Mouse (Mus musculus): ENCODE measurements around the gene Krtap28-10. TPM values are rescaled to one million over a fixed set of nuclear protein-coding genes. Genes with fewer than 3 reads are reported as not detected.

Krtap28-10 gene
- total RNA-seq, 1 experiment, result not detected

- H3K9ac ChIP-seq (ENCODE audit: insufficient read depth, low read depth, low read length, poor library complexity, severe bottlenecking), result no peak within 1 kb of the TSS
- no peak for DNase-seq (ENCODE audit: low read depth, low spot score)
- TF ChIP-seq MAFK (IDR thresholded peaks at IDR 0.05; ENCODE audit: insufficient read depth, low read depth, low read length), result no peak
- no peak for TF ChIP-seq HCFC1 (IDR thresholded peaks at IDR 0.05; ENCODE audit: borderline replicate concordance, insufficient read depth, low read length)
- TF ChIP-seq CHD2 (IDR thresholded peaks at IDR 0.05; ENCODE audit: low read depth, low read length), result no peak
- TF ChIP-seq ZNF384 (IDR thresholded peaks at IDR 0.05; ENCODE audit: low read depth, low read length), result no peak
- TF ChIP-seq ZC3H11A (IDR thresholded peaks at IDR 0.05; ENCODE audit: borderline replicate concordance, low read depth, low read length), result no peak
- no peaks in the 10 kb centered on the region for H3K36me3 ChIP-seq (ENCODE audit: control insufficient read depth, insufficient read depth, low read length, poor library complexity, severe bottlenecking)
- H3K4me3 ChIP-seq (ENCODE audit: insufficient read depth in 1 of 2, low read depth in 1 of 2, low read length in 2 of 2, poor library complexity in 1 of 2, severe bottlenecking in 1 of 2), result no peak within 1 kb of the TSS
- no peaks in the 10 kb centered on the region for H3K9me3 ChIP-seq (ENCODE audit: control insufficient read depth, insufficient read depth, low read depth, low read length)
- H3K27ac ChIP-seq (ENCODE audit: insufficient read depth, low read depth, low read length, poor library complexity, severe bottlenecking), result no peak within 1 kb of the TSS
- in situ Hi-C loops (cut with MboI; ENCODE audit: low sequenced_read_pairs in 2 of 2, unreplicated experiment in 2 of 2), result no loop called here
- H3K4me1 ChIP-seq (ENCODE audit: control insufficient read depth in 2 of 2, insufficient read depth in 2 of 2, low read length in 2 of 2, poor library complexity in 1 of 2), result peaks cover 0 to 2% of the 10 kb centered on the region in 2 experiments; a peak in 1 of 4 replicates
Measured at GRCm38 (mm10) chr1:83044882-83045427, 2.7 kb upstream of the Krtap28-10 start, which contains the start of gene Gm47969. Gm47969 (plus strand) TSS chr1:83044932.

GRCm38 (mm10) chr1:83039080-83039479 is 3.2 kb downstream of the Krtap28-10 start:
- Histone ChIP-seq H3K36me3 (ENCODE audit: control insufficient read depth, insufficient read depth, low read length, poor library complexity, severe bottlenecking) (no peaks in the 10 kb centered on the region), H3K4me3 (ENCODE audit: insufficient read depth in 1 of 2, low read depth in 1 of 2, low read length in 2 of 2, poor library complexity in 1 of 2, severe bottlenecking in 1 of 2) (no peak overlapping the region), H3K9me3 (ENCODE audit: control insufficient read depth, insufficient read depth, low read depth, low read length) (no peaks in the 10 kb centered on the region), H3K27ac (ENCODE audit: insufficient read depth, low read depth, low read length, poor library complexity, severe bottlenecking) (no peak overlapping the region), H3K4me1 (ENCODE audit: control insufficient read depth in 2 of 2, insufficient read depth in 2 of 2, low read length in 2 of 2, poor library complexity in 1 of 2) (peaks cover 2 to 3% of the 10 kb centered on the region in 2 experiments; a peak in 3 of 4 replicates), H3K9ac (ENCODE audit: insufficient read depth, low read depth, low read length, poor library complexity, severe bottlenecking) (no peak overlapping the region)
- no peak for DNase-seq (ENCODE audit: low read depth, low spot score)
- TF ChIP-seq ZNF384 (IDR thresholded peaks at IDR 0.05; ENCODE audit: low read depth, low read length) (no peak), MAFK (IDR thresholded peaks at IDR 0.05; ENCODE audit: insufficient read depth, low read depth, low read length) (no peak), HCFC1 (IDR thresholded peaks at IDR 0.05; ENCODE audit: borderline replicate concordance, insufficient read depth, low read length) (no peak), CHD2 (IDR thresholded peaks at IDR 0.05; ENCODE audit: low read depth, low read length) (no peak), ZC3H11A (IDR thresholded peaks at IDR 0.05; ENCODE audit: borderline replicate concordance, low read depth, low read length) (no peak)
- in situ Hi-C loops (cut with MboI; ENCODE audit: low sequenced_read_pairs in 2 of 2, unreplicated experiment in 2 of 2), result no loop called here

GRCm38 (mm10) chr1:83038109-83038672 is 4.1 kb downstream of the Krtap28-10 start, which contains the start of gene Slc19a3:
Slc19a3 (minus strand) TSS chr1:83038448.
- Histone ChIP-seq H3K4me1 (ENCODE audit: control insufficient read depth in 2 of 2, insufficient read depth in 2 of 2, low read length in 2 of 2, poor library complexity in 1 of 2) (peaks cover 2 to 3% of the 10 kb centered on the region in 2 experiments; a peak in 3 of 4 replicates), H3K9me3 (ENCODE audit: control insufficient read depth, insufficient read depth, low read depth, low read length) (no peaks in the 10 kb centered on the region), H3K4me3 (ENCODE audit: insufficient read depth in 1 of 2, low read depth in 1 of 2, low read length in 2 of 2, poor library complexity in 1 of 2, severe bottlenecking in 1 of 2) (peak within 1 kb of the TSS; percentile 44 to 55), H3K27ac (ENCODE audit: insufficient read depth, low read depth, low read length, poor library complexity, severe bottlenecking) (no peak within 1 kb of the TSS), H3K36me3 (ENCODE audit: control insufficient read depth, insufficient read depth, low read length, poor library complexity, severe bottlenecking) (no peaks in the 10 kb centered on the region), H3K9ac (ENCODE audit: insufficient read depth, low read depth, low read length, poor library complexity, severe bottlenecking) (0 out of 2 replicates have a peak within 1 kb of the TSS, but pooled peaks have one; percentile 15)
- in situ Hi-C loops (cut with MboI; ENCODE audit: low sequenced_read_pairs in 2 of 2, unreplicated experiment in 2 of 2), result no loop called here
- DNase-seq (ENCODE audit: low read depth, low spot score), result peak; percentile 45
- TF ChIP-seq HCFC1 (IDR thresholded peaks at IDR 0.05; ENCODE audit: borderline replicate concordance, insufficient read depth, low read length), result no peak
- no peak for TF ChIP-seq MAFK (IDR thresholded peaks at IDR 0.05; ENCODE audit: insufficient read depth, low read depth, low read length)
- no peak for TF ChIP-seq ZNF384 (IDR thresholded peaks at IDR 0.05; ENCODE audit: low read depth, low read length)

GRCm38 (mm10) chr1:83036892-83037667 is 5.2 kb downstream of the Krtap28-10 start:
- Histone ChIP-seq H3K9ac (ENCODE audit: insufficient read depth, low read depth, low read length, poor library complexity, severe bottlenecking) (no peak overlapping the region), H3K4me3 (ENCODE audit: insufficient read depth in 1 of 2, low read depth in 1 of 2, low read length in 2 of 2, poor library complexity in 1 of 2, severe bottlenecking in 1 of 2) (0 out of 4 replicates have a peak overlapping the region, but pooled peaks of 1 of the 2 experiments have one; percentile 4), H3K4me1 (ENCODE audit: control insufficient read depth in 2 of 2, insufficient read depth in 2 of 2, low read length in 2 of 2, poor library complexity in 1 of 2) (peaks cover 2 to 3% of the 10 kb centered on the region in 2 experiments; a peak in 3 of 4 replicates), H3K36me3 (ENCODE audit: control insufficient read depth, insufficient read depth, low read length, poor library complexity, severe bottlenecking) (no peaks in the 10 kb centered on the region), H3K27ac (ENCODE audit: insufficient read depth, low read depth, low read length, poor library complexity, severe bottlenecking) (no peak overlapping the region), H3K9me3 (ENCODE audit: control insufficient read depth, insufficient read depth, low read depth, low read length) (no peaks in the 10 kb centered on the region)
- in situ Hi-C loops (cut with MboI; ENCODE audit: low sequenced_read_pairs in 2 of 2, unreplicated experiment in 2 of 2), result no loop called here
- no peak for DNase-seq (ENCODE audit: low read depth, low spot score)
- TF ChIP-seq ZNF384 (IDR thresholded peaks at IDR 0.05; ENCODE audit: low read depth, low read length) (peak; percentile 74; the same call in 1 of the 2 replicates), ZC3H11A (IDR thresholded peaks at IDR 0.05; ENCODE audit: borderline replicate concordance, low read depth, low read length) (no peak)

All from ES-E14 (cell line).